Mouse (Mus musculus) kidney, embryonic 15.5 days (tissue): ENCODE data around the gene Adcy6. TPM values are rescaled to one million over a fixed set of nuclear protein-coding genes. Genes with fewer than 3 reads are reported as not detected.
"Not testable (repeated sequence)": the region's sequence is repeated elsewhere in the genome, so short reads cannot be mapped to it uniquely, and the experiment has no call there.

Experiments used
- ATAC-seq: fragments of 200-750 bp; cut with Nextera tagmentation; replicated peaks from 2 replicates; pipeline ENCODE4 v1.8.0; 2017; ENCODE audit warnings: moderate TSS enrichment; ENCODE audit not compliant: low FRiP score
- H3K27ac ChIP-seq: fragments of 300-500 bp; sonication (generic); 2 replicates; pipeline ENCODE4 v1.5.1; 2015; ENCODE audit warnings: mild to moderate bottlenecking, inconsistent platforms
- H3K27me3 ChIP-seq: fragments of 300-500 bp; sonication (generic); 2 replicates; pipeline ENCODE4 v1.6.1; 2015; ENCODE audit warnings: inconsistent platforms
- H3K36me3 ChIP-seq: fragments of 300-500 bp; sonication (generic); 2 replicates; pipeline ENCODE4 v1.6.1; 2015; ENCODE audit warnings: inconsistent platforms
- H3K4me1 ChIP-seq: fragments of 300-500 bp; sonication (generic); 2 replicates; pipeline ENCODE4 v1.6.1; 2015; ENCODE audit warnings: inconsistent platforms
- H3K4me2 ChIP-seq: fragments of 300-500 bp; sonication (generic); 2 replicates; pipeline ENCODE4 v1.6.1; 2015; ENCODE audit warnings: moderate library complexity, mild to moderate bottlenecking, inconsistent platforms
- H3K4me3 ChIP-seq: fragments of 300-500 bp; sonication (generic); replicated peaks from 2 replicates; pipeline ENCODE4 v1.5.1; 2015; ENCODE audit warnings: mild to moderate bottlenecking, inconsistent platforms
- H3K9ac ChIP-seq: fragments of 300-500 bp; sonication (generic); 2 replicates; pipeline ENCODE4 v1.6.1; 2015; ENCODE audit warnings: mild to moderate bottlenecking, inconsistent platforms
- H3K9me3 ChIP-seq: fragments of 300-500 bp; sonication (generic); replicated peaks from 2 replicates; pipeline ENCODE4 v1.6.1; 2016; ENCODE audit warnings: inconsistent platforms
- WGBS: fragments of 180-500 bp; shearing (Covaris S2); methylation state at CpG from one replicate; pipeline ENCODE4 v1.1.7; 2015; ENCODE audit warnings: mixed read lengths; 5-methylcytosine and 5-hydroxymethylcytosine counted together
- polyA plus RNA-seq: library from polyadenylated mRNA; unstranded; fragments of >200 nt; fragmentation: Nextera tagmentation; extraction: Ambion mirVana; gene quantifications from 2 replicates; pipeline ENCODE4 v1.2.1, GENCODE M21; 2015

Gene Adcy6
- polyA plus RNA-seq, 1 experiment from 2014 or later = 25.4 TPM

DNA sequence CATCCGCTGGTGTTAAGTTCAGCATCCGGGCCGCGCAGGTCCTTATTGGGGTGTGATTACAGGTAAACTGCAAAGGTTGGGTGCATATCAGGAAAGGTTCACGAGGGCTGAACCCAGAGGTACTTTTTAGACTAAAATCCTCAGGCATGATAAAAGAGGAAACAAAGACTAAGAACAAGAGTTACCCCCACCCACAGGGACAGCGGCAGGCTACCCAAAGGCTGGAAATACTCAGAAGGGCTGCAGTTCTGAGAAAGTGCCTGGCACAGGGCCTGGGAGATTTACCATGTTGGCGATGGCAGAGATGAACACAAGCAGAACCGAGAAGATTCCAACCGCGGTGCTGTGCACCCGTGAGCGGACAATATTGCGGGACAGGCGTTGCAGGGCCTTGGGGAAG, 13.3 kb downstream of the Adcy6 start:
- Histone ChIP-seq H3K9me3 (no peaks in the 10 kb centered on the region), H3K4me3 (no peak overlapping the region), H3K27ac (no peak overlapping the region), H3K27me3 (no peaks in the 10 kb centered on the region), H3K4me2 (no peak overlapping the region), H3K36me3 (peaks cover 98% of the 10 kb centered on the region), H3K9ac (no peak overlapping the region), H3K4me1 (peaks cover 14% of the 10 kb centered on the region)
- WGBS = 95% methylated on average over 14 of the region's 14 CpGs
- ATAC-seq = no peak

DNA sequence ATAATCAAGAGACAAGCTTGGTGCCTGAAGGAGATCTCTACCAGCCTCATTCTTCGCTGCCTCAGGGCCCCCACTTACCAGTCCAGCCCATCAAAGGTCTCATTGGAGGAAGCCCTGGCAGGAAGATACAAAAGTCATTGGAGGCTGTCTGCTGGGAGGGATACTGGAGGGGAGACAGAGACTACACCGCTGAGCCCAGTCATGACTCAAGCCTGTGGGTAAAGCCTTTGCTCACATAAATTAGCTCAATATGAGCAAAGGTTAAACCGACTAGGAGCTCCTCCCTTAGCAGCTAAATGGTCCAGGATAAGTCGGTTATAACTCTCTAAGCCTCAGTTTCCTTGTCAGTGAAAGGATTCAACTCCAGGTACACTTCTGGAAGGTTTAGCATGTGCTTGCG, 14.8 kb downstream of the Adcy6 start:
- WGBS = 83% methylated on average over 5 of the region's 5 CpGs
- Histone ChIP-seq H3K27ac (no peak overlapping the region), H3K4me2 (no peak overlapping the region), H3K9ac (no peak overlapping the region), H3K4me3 (no peak overlapping the region), H3K9me3 (no peaks in the 10 kb centered on the region), H3K36me3 (peaks cover 99% of the 10 kb centered on the region), H3K27me3 (no peaks in the 10 kb centered on the region), H3K4me1 (0 out of 2 replicates have a peak, but pooled peaks cover under 1% of the 10 kb centered on the region)
- ATAC-seq = no peak

DNA sequence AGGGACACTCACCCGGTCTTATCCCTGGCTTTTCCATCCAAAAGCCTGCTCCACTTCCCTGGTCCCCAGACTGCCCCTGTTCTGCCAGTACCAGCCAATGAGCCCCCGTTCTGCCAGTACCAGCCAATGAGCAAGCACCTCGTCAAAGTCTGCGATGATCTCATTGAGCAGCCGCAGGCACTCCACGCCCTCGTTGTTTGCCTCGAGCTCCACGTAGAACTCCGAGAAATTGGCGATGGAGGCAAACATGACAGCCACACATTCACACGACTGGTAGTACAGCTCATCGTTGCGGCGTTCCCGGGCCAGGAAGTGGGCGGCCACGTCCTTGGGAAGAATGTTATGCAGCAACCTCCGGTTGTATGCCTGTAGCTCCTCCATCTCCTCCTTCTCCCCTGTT, 15.7 kb downstream of the Adcy6 start:
- Histone ChIP-seq H3K4me2 (no peak overlapping the region), H3K27me3 (no peaks in the 10 kb centered on the region), H3K27ac (no peak overlapping the region), H3K9me3 (no peaks in the 10 kb centered on the region), H3K9ac (no peak overlapping the region), H3K4me3 (no peak overlapping the region), H3K4me1 (no peaks in the 10 kb centered on the region), H3K36me3 (peaks cover 99% of the 10 kb centered on the region)
- WGBS = 83% methylated on average over 19 of the region's 19 CpGs
- ATAC-seq = no peak

DNA sequence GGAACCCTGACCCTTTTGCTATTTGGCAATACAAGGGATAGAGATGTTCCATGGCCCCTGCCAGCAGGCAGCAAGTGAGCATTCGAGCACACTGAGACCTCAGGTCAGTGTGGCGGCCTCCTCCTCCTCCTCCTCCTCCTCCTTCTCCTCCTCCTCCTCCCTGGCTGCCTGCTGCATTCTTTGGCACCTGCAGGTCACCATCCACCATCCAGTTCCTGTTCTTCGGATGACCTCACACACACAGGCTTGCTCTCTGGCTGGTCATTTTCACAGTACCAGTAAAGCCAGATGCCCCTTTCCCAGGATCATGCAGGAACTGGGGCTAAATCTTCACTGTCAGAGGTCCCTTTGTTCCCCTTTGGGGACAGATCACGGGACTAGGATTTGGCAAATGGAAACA, 18.5 kb downstream of the Adcy6 start:
- ATAC-seq = no peak
- H3K9ac ChIP-seq = no peak overlapping the region
- H3K9me3 ChIP-seq = no peaks in the 10 kb centered on the region
- 55% methylated on average over 4 of the region's 4 CpGs for WGBS
- peaks cover 82% of the 10 kb centered on the region for H3K36me3 ChIP-seq
- H3K27me3 ChIP-seq = no peaks in the 10 kb centered on the region
- H3K4me2 ChIP-seq = no peak overlapping the region
- no peak overlapping the region for H3K27ac ChIP-seq
- no peak overlapping the region for H3K4me3 ChIP-seq
- H3K4me1 ChIP-seq = no peaks in the 10 kb centered on the region

DNA sequence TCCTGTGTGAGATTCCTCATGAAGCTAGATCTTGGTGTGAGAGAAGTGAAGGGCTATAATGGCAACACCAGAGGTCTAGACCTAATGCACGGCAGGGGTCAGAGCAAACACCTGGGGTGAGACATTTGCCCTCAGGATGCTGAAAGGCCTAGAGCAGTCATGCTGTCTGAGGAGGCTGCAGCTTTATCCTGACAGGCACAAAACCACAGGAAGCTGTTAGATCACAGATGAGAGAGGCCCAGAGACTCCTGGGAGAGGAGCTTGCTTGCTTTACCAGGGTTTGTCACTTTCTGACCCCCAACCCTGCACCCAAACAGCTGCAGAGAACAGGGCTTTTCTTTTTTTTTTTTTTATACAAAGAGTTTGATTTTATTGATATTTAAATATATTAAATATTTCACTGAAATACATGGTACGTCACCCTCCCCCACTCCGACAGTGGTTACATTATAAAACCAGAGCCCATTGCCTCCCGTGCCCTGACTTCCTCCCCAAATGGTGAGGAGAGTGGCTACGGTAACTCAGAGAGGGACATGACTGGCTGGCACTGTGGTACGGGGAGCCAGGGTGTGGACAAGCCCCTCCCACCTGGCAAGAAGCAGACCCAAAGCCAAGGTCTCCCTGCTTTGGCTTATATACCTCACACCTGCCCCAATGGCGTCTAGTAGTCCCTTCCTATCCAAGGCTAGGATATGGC, 20.1 kb downstream of the Adcy6 start:
- no peak for ATAC-seq
- peaks cover 65% of the 10 kb centered on the region for H3K36me3 ChIP-seq
- no peak overlapping the region for H3K27ac ChIP-seq
- H3K9me3 ChIP-seq = no peaks in the 10 kb centered on the region
- no peaks in the 10 kb centered on the region for H3K27me3 ChIP-seq
- no peak overlapping the region for H3K9ac ChIP-seq
- 69% methylated on average over 7 of the region's 7 CpGs for WGBS
- H3K4me3 ChIP-seq = no peak overlapping the region
- no peak overlapping the region for H3K4me2 ChIP-seq
- peaks cover 7% of the 10 kb centered on the region; the same call in 1 of the 2 replicates for H3K4me1 ChIP-seq

DNA sequence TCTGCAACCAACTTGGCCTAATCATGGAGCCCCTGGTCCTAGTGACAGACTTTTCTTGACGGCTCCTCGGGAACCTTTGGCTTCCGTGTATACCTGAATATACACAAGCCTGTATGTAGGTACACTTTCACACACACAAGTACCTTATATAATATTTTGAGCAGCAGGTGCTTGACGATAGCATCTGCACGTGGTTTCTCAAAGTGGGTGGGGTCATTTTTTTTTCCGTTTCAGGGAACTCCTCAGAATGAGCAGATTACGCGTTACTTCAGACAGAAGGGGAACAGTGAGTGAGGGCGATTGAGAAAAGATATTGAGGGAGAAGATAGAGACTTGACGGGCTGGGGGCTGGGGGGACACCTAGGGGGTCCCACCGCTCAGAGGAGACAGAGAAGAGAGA, 22.1 kb downstream of the Adcy6 start:
- H3K4me1 ChIP-seq = peaks cover 7% of the 10 kb centered on the region; the same call in 1 of the 2 replicates
- no peak overlapping the region for H3K9ac ChIP-seq
- no peaks in the 10 kb centered on the region for H3K9me3 ChIP-seq
- H3K36me3 ChIP-seq = peaks cover 45% of the 10 kb centered on the region
- 89% methylated on average over 11 of the region's 11 CpGs for WGBS
- no peak overlapping the region for H3K27ac ChIP-seq
- no peak overlapping the region for H3K4me2 ChIP-seq
- H3K27me3 ChIP-seq = no peaks in the 10 kb centered on the region
- no peak overlapping the region for H3K4me3 ChIP-seq
- no peak for ATAC-seq

DNA sequence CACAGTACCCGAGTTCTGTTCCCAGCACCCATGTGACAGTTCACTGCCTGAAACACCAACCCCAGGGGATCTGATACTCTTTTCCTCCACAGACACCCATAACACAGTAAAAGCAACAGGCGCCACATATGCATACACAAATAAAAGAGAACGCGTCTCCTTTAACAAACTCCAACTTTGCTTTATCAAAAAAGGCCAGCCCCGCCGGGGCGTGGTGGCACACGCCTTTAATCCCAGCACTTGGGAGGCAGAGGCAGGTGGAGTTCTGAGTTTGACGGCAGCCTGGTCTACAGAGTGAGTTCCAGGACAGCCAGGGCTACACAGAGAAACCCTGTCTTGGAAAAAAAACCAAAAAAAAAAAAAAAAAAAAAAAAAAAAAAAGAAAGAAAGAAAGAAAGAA, 23.7 kb downstream of the Adcy6 start:
- H3K36me3 ChIP-seq = peaks cover 29% of the 10 kb centered on the region
- H3K4me3 ChIP-seq, ATAC-seq, H3K9me3 ChIP-seq, H3K27ac ChIP-seq, H3K4me1 ChIP-seq, H3K27me3 ChIP-seq, H3K9ac ChIP-seq, H3K4me2 ChIP-seq: not testable (repeated sequence)
- 83% methylated on average over 9 of the region's 9 CpGs for WGBS

DNA sequence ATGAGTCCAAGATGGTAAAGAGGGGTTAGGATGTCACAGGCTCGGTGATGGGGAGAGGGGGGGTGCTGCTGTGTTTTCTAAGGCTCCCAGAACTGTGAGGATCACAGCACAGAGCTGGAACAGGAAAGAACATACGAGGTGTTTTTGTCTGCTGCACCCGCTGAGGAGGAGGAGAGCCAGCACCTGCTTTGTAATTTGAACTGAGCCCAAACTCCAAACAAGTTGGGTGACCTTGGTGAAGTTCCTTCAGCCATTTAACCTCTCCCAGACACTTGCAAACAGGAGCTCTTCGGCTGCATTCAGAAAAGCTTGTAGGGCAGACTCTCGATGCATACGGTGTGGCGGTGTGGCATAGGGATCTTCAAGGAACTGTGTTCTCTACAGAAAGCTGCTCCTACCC, 24.5 kb downstream of the Adcy6 start:
- H3K9me3 ChIP-seq = no peaks in the 10 kb centered on the region
- 24% methylated on average over 7 of the region's 7 CpGs for WGBS
- no peak overlapping the region; the same call in 1 of the 2 replicates for H3K4me2 ChIP-seq
- peaks cover 22% of the 10 kb centered on the region for H3K36me3 ChIP-seq
- no peak overlapping the region for H3K9ac ChIP-seq
- H3K4me1 ChIP-seq = peaks cover 7% of the 10 kb centered on the region; the same call in 1 of the 2 replicates
- no peak for ATAC-seq
- peak overlapping the region; percentile 30 for H3K27ac ChIP-seq
- no peak overlapping the region for H3K4me3 ChIP-seq
- H3K27me3 ChIP-seq = no peaks in the 10 kb centered on the region

DNA sequence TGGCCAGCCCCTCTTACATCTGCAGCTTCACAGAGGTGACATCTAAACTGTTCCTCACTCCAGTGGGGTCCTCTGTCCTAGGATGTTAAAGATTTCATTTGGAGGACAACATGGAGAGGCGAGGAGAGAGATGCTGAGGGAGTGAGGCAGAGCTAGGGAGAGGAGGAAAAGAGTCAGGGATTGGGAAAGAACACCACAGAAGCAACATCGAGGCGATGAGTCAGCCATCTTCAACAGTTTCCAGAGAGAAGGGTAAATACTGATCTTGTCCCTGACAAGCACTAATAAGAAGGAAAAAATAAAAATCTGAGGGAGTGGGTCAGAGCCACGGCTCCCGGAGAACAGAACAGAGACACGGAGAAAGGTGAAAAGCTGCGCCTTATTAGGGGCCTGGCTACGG, 26.9 kb downstream of the Adcy6 start:
- no peak for ATAC-seq
- H3K9ac ChIP-seq = no peak overlapping the region

DNA sequence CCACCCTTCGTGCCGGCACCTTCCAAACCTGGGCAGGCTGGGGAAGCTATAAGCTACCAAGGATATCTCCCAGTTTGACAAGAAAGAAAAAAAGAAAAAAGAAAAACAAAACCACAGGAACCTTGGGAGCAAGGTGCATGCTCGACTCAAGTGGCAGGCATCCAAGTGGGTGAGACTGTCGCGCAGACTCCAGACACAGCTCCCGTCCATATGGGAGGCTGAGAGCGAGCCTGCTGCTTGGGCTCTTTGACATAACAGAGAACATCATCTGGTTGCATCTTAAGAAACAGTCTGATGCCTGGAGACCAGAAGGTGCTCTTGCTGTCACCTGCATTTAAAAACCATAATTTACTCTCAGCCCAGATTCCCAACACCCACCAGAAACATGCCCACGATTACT, 27.5 kb downstream of the Adcy6 start:
- WGBS = 70% methylated on average over 8 of the region's 8 CpGs

More for the DNA sequence above, 26.9 kb downstream of the Adcy6 start:
- no peaks in the 10 kb centered on the region for H3K36me3 ChIP-seq
- no peak overlapping the region for H3K27ac ChIP-seq
- H3K4me1 ChIP-seq = peaks cover 10% of the 10 kb centered on the region
- no peak overlapping the region for H3K4me2 ChIP-seq
- no peak overlapping the region for H3K4me3 ChIP-seq
- H3K9me3 ChIP-seq = no peaks in the 10 kb centered on the region
- 76% methylated on average over 8 of the region's 8 CpGs for WGBS
- H3K27me3 ChIP-seq = no peaks in the 10 kb centered on the region

DNA sequence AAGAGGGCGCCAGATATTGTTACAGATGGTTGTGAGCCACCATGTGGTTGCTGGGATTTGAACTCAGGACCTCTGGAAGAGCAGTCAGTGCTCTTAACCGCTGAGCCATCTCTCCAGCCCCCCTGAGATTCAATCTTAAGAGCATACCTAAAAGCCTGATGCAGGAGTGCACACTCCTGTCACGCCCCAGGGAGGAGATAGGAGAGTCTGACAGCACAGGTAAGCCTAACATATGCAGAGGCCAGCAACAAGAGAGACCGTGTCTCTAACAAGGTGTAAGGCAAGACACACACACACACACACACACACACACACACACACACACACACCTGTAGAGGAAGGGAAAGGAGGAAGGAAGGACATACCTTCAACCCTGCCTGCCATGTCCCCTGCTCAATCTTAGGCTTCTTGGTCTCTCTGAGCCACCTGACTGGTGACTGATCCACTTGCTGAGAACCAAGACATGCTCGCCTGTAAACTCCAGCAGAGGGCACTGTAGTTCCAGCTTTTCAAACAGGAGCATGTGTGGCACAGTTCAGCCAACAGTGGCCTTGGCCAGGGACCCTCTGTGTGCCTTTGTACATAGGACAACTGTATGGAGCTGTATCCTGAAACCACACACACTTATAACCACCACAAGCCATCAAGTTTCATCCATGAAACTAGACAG, 29.9 kb downstream of the Adcy6 start:
- ATAC-seq = peak; percentile 80
- Histone ChIP-seq H3K27ac (no peak overlapping the region), H3K4me3 (no peak overlapping the region), H3K9me3 (no peaks in the 10 kb centered on the region), H3K4me1 (peaks cover 2% of the 10 kb centered on the region; the same call in 1 of the 2 replicates), H3K36me3 (no peaks in the 10 kb centered on the region), H3K4me2 (no peak overlapping the region), H3K27me3 (no peaks in the 10 kb centered on the region), H3K9ac (no peak overlapping the region)
- 41% methylated on average over 5 of the region's 5 CpGs for WGBS

More for the DNA sequence above, 27.5 kb downstream of the Adcy6 start:
- ATAC-seq = no peak
- Histone ChIP-seq H3K9ac (no peak overlapping the region), H3K27me3 (no peaks in the 10 kb centered on the region), H3K36me3 (no peaks in the 10 kb centered on the region), H3K4me2 (no peak overlapping the region), H3K4me3 (no peak overlapping the region), H3K9me3 (no peaks in the 10 kb centered on the region), H3K27ac (no peak overlapping the region), H3K4me1 (peaks cover 10% of the 10 kb centered on the region)

DNA sequence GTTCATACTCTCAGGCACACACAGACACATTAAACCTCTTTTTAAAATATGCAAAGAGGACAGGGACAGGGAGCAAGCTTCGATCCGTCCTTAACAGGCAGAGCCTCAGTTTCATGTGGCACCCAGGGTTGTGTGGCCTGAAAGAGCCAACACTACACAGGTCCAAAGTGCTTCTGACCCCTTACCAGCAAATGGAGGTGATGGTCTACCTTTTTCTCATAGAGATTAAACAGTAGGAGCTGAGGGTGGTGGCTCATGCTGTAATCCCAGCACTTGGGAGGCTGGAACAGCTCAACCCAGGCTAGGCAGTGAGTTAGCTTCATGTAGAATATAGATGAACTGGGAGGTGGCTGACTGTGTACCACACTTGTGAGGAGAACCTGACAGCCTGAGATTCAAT, 30.6 kb downstream of the Adcy6 start:
- WGBS = 88% methylated on average over 2 of the region's 2 CpGs
- no peaks in the 10 kb centered on the region for H3K27me3 ChIP-seq

More for the DNA sequence above, 30.6 kb downstream of the Adcy6 start:
- H3K4me1 ChIP-seq = peaks cover 2% of the 10 kb centered on the region; the same call in 1 of the 2 replicates
- no peak for ATAC-seq
- H3K4me3 ChIP-seq = no peak overlapping the region
- H3K4me2 ChIP-seq = no peak overlapping the region
- H3K9ac ChIP-seq = no peak overlapping the region
- H3K36me3 ChIP-seq = no peaks in the 10 kb centered on the region
- H3K9me3 ChIP-seq = no peaks in the 10 kb centered on the region
- no peak overlapping the region for H3K27ac ChIP-seq
